Mouse (Mus musculus) spleen, adult 2 months (tissue): ENCODE measurements around the gene Spty2d1.

Experiments used
- CTCF ChIP-seq: fragments of 200-500 bp; IDR thresholded peaks from 2 replicates; pipeline ENCODE4 v1.5.1; 2011; ENCODE audit warnings: mild to moderate bottlenecking, inconsistent platforms; ENCODE audit not compliant: insufficient read depth, insufficient read length, insufficient replicate concordance; ENCODE audit errors: extremely low read depth
- POLR2A ChIP-seq: fragments of 200-500 bp; IDR thresholded peaks from 2 replicates; pipeline ENCODE4 v1.6.1; 2011; ENCODE audit warnings: low read depth, low read length, inconsistent platforms

GRCm38 (mm10) chr7:47003411-47004115 is 4.6 kb downstream of the Spty2d1 start:
- TF ChIP-seq POLR2A (no peak), CTCF (no peak)
